Mouse (Mus musculus): ENCODE data around the gene Zfp961. TPM values are rescaled to one million over a fixed set of nuclear protein-coding genes. Genes with fewer than 3 reads are reported as not detected.
"Not testable (repeated sequence)": the region's sequence is repeated elsewhere in the genome, so short reads cannot be mapped to it uniquely, and the experiment has no call there.

Zfp961 gene
- polyA plus RNA-seq, 1 experiment from 2014 or later = 17.7 TPM

DNA sequence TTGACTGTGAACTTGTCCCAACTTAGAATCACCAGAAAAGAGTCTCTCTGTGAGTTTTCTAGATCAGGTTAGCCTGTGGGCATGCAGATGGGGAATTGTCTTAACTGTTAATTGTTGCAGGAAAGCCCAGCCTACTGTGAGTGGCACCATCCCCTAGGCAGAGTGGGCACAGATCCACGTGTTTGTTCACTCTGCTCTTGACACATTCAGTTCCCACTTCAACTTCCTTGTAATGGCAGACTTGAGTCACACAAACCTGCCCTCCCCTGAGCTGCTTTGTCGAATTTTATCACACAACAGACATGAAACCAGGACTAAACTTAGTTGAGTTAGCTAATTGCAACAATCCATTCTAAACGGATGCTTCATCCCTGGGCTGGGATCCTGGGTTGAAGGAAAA, 49.4 kb downstream of the Zfp961 start:
- Histone ChIP-seq H3K27me3 (ENCODE audit: control insufficient read depth, insufficient read depth, low read length) (no peaks in the 10 kb centered on the region), H3K9me3 (ENCODE audit: control insufficient read depth, low read length) (no peaks in the 10 kb centered on the region), H3K36me3 (ENCODE audit: control insufficient read depth, insufficient read depth, low read length) (no peaks in the 10 kb centered on the region), H3K4me2 (ENCODE audit: low read depth, low read length) (no peak overlapping the region), H3K27ac (ENCODE audit: low read depth, low read length) (no peak overlapping the region), H3K9ac (replicated peaks; ENCODE audit: low read depth, low read length) (no peak overlapping the region), H3K4me1 (ENCODE audit: control insufficient read depth, insufficient read depth, low read length) (no peaks in the 10 kb centered on the region), H3K4me3 (ENCODE audit: low read depth, low read length) (no peak overlapping the region)
- 69% methylated on average over 3 of the region's 3 CpGs for WGBS
- no peak for ATAC-seq (ENCODE audit: low read depth)

DNA sequence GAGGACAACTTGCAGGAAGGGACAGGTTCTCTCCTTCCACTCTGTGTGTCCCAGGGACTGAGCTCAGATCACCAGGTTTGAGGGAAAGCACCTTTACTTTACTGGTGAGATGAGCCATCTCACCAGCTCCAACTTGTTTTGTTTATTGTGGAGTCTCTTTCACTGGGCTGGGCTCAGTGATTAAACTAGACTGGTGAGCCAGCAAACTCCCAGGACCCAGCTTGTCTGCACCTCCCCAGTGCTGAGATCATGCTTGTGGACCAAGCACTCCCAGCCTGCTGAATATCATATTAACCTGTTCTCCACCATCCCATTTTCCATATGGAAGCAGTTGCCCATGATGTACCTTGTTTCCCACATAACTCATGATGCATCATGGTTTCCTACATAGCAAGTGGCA, 52.1 kb downstream of the Zfp961 start:
- ATAC-seq (ENCODE audit: low read depth) = no peak
- Histone ChIP-seq H3K4me2 (ENCODE audit: low read depth, low read length) (no peak overlapping the region), H3K36me3 (ENCODE audit: control insufficient read depth, insufficient read depth, low read length) (no peaks in the 10 kb centered on the region), H3K4me1 (ENCODE audit: control insufficient read depth, insufficient read depth, low read length) (no peaks in the 10 kb centered on the region), H3K9ac (replicated peaks; ENCODE audit: low read depth, low read length) (no peak overlapping the region), H3K27ac (ENCODE audit: low read depth, low read length) (no peak overlapping the region), H3K27me3 (ENCODE audit: control insufficient read depth, insufficient read depth, low read length) (no peaks in the 10 kb centered on the region), H3K4me3 (ENCODE audit: low read depth, low read length) (no peak overlapping the region), H3K9me3 (ENCODE audit: control insufficient read depth, low read length) (no peaks in the 10 kb centered on the region)

DNA sequence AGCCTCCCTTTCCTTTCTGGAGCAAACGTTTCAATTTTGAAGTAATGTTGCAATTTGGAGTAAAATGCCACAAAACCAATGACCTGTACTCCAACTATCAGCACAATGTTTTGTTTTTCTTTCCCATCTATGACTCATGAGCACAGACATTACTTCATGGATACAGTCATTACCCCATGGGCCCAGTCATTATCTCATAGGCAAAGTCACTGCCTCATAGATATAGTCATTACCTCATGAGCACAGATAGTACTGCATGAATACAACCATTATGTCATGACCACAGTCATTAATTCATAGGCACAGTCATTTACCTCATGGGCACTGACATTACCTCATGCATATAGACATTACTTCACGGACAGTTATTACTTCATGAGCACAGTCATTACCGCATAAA, 55.1 kb downstream of the Zfp961 start:
- no peak overlapping the region for H3K9ac ChIP-seq (replicated peaks; ENCODE audit: low read depth, low read length)
- no peaks in the 10 kb centered on the region for H3K27me3 ChIP-seq (ENCODE audit: control insufficient read depth, insufficient read depth, low read length)
- no peak overlapping the region for H3K4me3 ChIP-seq (ENCODE audit: low read depth, low read length)
- no peak overlapping the region for H3K27ac ChIP-seq (ENCODE audit: low read depth, low read length)
- H3K36me3 ChIP-seq (ENCODE audit: control insufficient read depth, insufficient read depth, low read length) = no peaks in the 10 kb centered on the region
- no peak for ATAC-seq (ENCODE audit: low read depth)
- 91% methylated on average over 3 of the region's 3 CpGs for WGBS
- no peaks in the 10 kb centered on the region for H3K4me1 ChIP-seq (ENCODE audit: control insufficient read depth, insufficient read depth, low read length)
- no peak overlapping the region for H3K4me2 ChIP-seq (ENCODE audit: low read depth, low read length)
- no peaks in the 10 kb centered on the region for H3K9me3 ChIP-seq (ENCODE audit: control insufficient read depth, low read length)

DNA sequence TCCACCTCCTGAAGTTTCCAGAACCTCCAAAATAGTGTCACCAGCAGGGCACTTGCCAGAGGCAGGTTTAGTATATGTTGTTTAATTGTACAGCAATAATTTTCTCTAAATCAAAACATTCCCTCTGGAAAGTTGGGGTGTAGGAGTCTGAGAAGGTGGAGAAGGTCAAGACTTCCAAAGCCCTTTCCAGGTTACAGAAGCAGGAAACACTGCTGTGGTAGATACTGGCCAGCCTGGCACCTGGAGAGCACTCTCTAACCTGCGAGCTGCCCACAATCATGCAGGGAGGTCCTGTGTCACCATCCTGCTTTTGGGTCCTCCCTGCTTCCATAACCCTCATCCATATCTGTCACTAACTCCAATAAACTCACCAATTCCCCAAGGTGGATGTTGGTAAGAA, 55.9 kb downstream of the Zfp961 start:
- Histone ChIP-seq H3K27me3 (ENCODE audit: control insufficient read depth, insufficient read depth, low read length) (no peaks in the 10 kb centered on the region), H3K9me3 (ENCODE audit: control insufficient read depth, low read length) (no peaks in the 10 kb centered on the region), H3K36me3 (ENCODE audit: control insufficient read depth, insufficient read depth, low read length) (no peaks in the 10 kb centered on the region), H3K4me2 (ENCODE audit: low read depth, low read length) (no peak overlapping the region), H3K9ac (replicated peaks; ENCODE audit: low read depth, low read length) (no peak overlapping the region), H3K27ac (ENCODE audit: low read depth, low read length) (no peak overlapping the region), H3K4me1 (ENCODE audit: control insufficient read depth, insufficient read depth, low read length) (no peaks in the 10 kb centered on the region), H3K4me3 (ENCODE audit: low read depth, low read length) (no peak overlapping the region)
- WGBS = 67% methylated on average over 1 of the region's 1 CpGs
- ATAC-seq (ENCODE audit: low read depth) = no peak

DNA sequence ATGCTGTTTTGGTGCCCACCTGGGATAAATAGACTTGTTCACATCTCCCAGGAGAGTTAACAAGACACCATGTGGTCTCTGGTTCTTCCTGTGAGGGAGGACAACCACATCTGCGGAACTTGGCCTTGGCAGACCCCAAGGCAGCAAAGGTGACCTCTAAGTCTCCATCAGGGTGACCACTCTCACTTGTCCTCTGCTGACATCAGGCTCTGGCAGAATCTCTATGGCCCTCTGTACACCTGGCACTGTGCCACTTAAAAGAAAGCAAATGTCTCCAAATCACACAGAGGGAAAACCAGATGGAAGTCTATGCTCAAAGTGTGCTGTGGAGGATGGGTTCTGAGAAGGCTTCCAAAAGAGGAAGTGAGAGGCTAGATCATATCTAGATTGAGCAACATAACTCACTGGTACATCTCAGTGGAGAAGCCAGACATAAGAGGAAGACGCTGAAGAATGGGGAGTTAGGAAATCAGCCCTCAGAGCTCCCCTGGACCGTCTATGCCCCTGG, 57.4 kb downstream of the Zfp961 start:
- Histone ChIP-seq H3K27me3 (ENCODE audit: control insufficient read depth, insufficient read depth, low read length) (no peaks in the 10 kb centered on the region), H3K4me3 (ENCODE audit: low read depth, low read length) (no peak overlapping the region), H3K9ac (replicated peaks; ENCODE audit: low read depth, low read length) (no peak overlapping the region), H3K27ac (ENCODE audit: low read depth, low read length) (no peak overlapping the region), H3K4me2 (ENCODE audit: low read depth, low read length) (no peak overlapping the region), H3K4me1 (ENCODE audit: control insufficient read depth, insufficient read depth, low read length) (no peaks in the 10 kb centered on the region), H3K36me3 (ENCODE audit: control insufficient read depth, insufficient read depth, low read length) (no peaks in the 10 kb centered on the region), H3K9me3 (ENCODE audit: control insufficient read depth, low read length) (no peaks in the 10 kb centered on the region)
- ATAC-seq (ENCODE audit: low read depth) = no peak
- WGBS = 76% methylated on average over 3 of the region's 3 CpGs

DNA sequence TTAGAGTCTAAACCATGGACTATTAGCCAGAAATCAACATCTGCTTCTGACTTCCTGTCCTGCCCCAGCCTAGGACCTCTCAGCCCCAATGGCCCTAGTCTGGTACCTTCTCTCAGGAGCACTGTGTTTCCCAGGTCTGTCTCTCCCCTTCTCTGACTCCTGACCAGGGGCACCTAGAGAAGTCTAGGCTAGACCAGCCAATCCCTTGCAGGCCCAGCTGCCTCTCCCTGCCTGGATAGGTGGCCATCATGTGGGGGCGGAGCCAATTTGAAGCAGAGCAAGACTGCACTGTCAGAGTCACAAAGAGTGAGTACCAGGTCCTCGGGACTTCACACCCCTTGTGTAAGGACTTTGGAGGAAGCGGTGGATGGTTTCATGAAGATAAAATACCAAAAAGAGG, 58.6 kb downstream of the Zfp961 start, which contains the start of gene Cyp4f18:
TSS of gene Cyp4f18 (minus strand) at position 154 of the 400 bp plus-strand sequence.
- no peak for ATAC-seq (ENCODE audit: low read depth)
- no peak within 1 kb of the TSS for H3K27ac ChIP-seq (ENCODE audit: low read depth, low read length)

DNA sequence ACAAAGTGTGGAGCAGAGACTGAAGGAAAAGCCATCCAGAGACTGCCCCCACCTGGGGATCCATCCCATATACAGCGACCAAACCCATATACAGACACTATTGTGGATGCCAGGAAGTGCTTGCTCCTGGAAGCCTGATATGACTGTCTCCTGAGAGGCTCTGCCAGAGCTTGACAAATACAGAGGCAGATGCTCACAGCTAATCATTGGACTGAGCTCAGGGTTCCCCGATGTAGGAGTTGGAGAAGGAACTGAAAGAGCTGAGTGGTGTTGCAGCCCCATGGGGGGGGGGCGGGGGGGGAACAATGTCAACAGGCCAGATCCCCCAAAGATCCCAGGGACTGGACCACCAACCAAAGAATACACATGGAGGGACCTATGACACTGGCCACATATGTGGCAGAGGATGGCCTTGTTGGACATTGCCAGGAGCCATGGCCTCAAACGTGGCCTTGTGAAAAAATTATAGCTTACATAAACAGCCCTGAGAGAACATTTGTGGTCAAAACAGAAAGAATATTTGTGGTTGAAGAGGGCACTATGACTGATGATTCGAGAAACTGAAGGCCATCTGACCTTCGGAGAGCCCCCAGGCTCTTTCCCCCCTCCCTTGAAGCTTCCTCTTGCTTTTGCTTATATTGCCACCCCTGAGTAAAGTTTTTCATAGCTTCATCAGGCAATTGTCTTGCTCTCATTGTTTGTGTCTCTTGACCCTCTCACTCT, 62.8 kb downstream of the Zfp961 start:
- 70% methylated on average over 5 of the region's 6 CpGs for WGBS
- not testable (repeated sequence) for ATAC-seq (ENCODE audit: low read depth); H3K4me1 ChIP-seq (ENCODE audit: control insufficient read depth, insufficient read depth, low read length); H3K27me3 ChIP-seq (ENCODE audit: control insufficient read depth, insufficient read depth, low read length); H3K27ac ChIP-seq (ENCODE audit: low read depth, low read length); H3K9me3 ChIP-seq (ENCODE audit: control insufficient read depth, low read length); H3K4me2 ChIP-seq (ENCODE audit: low read depth, low read length); H3K36me3 ChIP-seq (ENCODE audit: control insufficient read depth, insufficient read depth, low read length); H3K9ac ChIP-seq (replicated peaks; ENCODE audit: low read depth, low read length); H3K4me3 ChIP-seq (ENCODE audit: low read depth, low read length)

More for the DNA sequence above, 58.6 kb downstream of the Zfp961 start, which contains the start of gene Cyp4f18:
- no peaks in the 10 kb centered on the region for H3K36me3 ChIP-seq (ENCODE audit: control insufficient read depth, insufficient read depth, low read length)
- no peak within 1 kb of the TSS for H3K4me3 ChIP-seq (ENCODE audit: low read depth, low read length)
- WGBS = 82% methylated on average over 3 of the region's 3 CpGs
- H3K4me2 ChIP-seq (ENCODE audit: low read depth, low read length) = no peak within 1 kb of the TSS
- H3K4me1 ChIP-seq (ENCODE audit: control insufficient read depth, insufficient read depth, low read length) = no peaks in the 10 kb centered on the region
- H3K9ac ChIP-seq (replicated peaks; ENCODE audit: low read depth, low read length) = no peak within 1 kb of the TSS
- no peaks in the 10 kb centered on the region for H3K27me3 ChIP-seq (ENCODE audit: control insufficient read depth, insufficient read depth, low read length)
- no peaks in the 10 kb centered on the region for H3K9me3 ChIP-seq (ENCODE audit: control insufficient read depth, low read length)

DNA sequence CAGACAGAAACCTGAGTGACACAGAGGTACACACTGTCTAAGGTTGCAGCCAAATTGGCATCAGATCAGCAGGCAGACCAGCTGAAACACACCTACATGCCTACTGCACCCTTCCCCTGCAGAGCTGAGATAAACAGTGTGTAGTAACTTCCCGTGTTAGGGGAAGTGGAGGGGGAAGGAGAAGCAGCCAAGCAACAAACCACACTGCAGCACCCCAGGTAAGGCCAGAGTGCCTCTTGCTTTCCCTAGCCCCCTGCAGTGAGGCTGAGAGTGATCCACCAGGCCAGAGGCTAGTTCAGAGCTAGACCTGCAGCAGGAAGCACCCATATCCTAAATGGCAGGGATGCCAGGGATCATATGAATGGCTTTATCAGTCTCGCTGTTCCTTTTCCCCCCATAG, 66.5 kb downstream of the Zfp961 start:
- H3K9ac ChIP-seq (replicated peaks; ENCODE audit: low read depth, low read length); H3K9me3 ChIP-seq (ENCODE audit: control insufficient read depth, low read length): not testable (repeated sequence)
- 67% methylated on average over 2 of the region's 2 CpGs for WGBS

DNA sequence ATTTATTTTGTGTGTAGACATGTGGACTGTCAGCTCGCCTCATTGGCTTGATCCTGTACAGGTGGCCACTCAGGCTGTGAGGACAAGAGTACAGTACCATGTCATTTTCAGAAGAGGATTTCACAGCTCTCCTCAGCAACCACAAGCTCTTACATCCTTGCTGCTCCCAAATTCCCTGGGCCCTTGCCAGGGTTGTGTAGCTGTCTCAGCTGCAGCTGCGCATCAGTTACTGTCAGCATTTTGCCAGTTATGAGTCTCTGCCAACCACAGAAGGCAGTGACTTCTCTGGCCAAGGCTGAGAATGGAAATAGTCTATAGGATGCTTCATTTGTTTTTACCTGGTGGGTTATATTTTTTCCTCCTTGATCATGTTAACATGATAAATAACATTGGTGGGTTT, 67.3 kb downstream of the Zfp961 start:
- H3K4me3 ChIP-seq (ENCODE audit: low read depth, low read length) = no peak overlapping the region
- no peaks in the 10 kb centered on the region for H3K9me3 ChIP-seq (ENCODE audit: control insufficient read depth, low read length)
- H3K9ac ChIP-seq (replicated peaks; ENCODE audit: low read depth, low read length) = no peak overlapping the region
- H3K27ac ChIP-seq (ENCODE audit: low read depth, low read length) = no peak overlapping the region
- H3K4me1 ChIP-seq (ENCODE audit: control insufficient read depth, insufficient read depth, low read length) = no peaks in the 10 kb centered on the region
- H3K27me3 ChIP-seq (ENCODE audit: control insufficient read depth, insufficient read depth, low read length) = no peaks in the 10 kb centered on the region
- no peak for ATAC-seq (ENCODE audit: low read depth)
- H3K36me3 ChIP-seq (ENCODE audit: control insufficient read depth, insufficient read depth, low read length) = no peaks in the 10 kb centered on the region
- WGBS = 75% methylated on average over 2 of the region's 2 CpGs
- H3K4me2 ChIP-seq (ENCODE audit: low read depth, low read length) = no peak overlapping the region

More for the DNA sequence above, 66.5 kb downstream of the Zfp961 start:
- ATAC-seq (ENCODE audit: low read depth); H3K4me1 ChIP-seq (ENCODE audit: control insufficient read depth, insufficient read depth, low read length); H3K36me3 ChIP-seq (ENCODE audit: control insufficient read depth, insufficient read depth, low read length); H3K27ac ChIP-seq (ENCODE audit: low read depth, low read length); H3K4me3 ChIP-seq (ENCODE audit: low read depth, low read length); H3K4me2 ChIP-seq (ENCODE audit: low read depth, low read length); H3K27me3 ChIP-seq (ENCODE audit: control insufficient read depth, insufficient read depth, low read length): not testable (repeated sequence)

Data from neural tube, embryonic 14.5 days (tissue).